Mouse (Mus musculus): ENCODE results near the gene Dip2a. TPM values are rescaled to one million over a fixed set of nuclear protein-coding genes. Genes with fewer than 3 reads are reported as not detected.

Gene Dip2a
- total RNA-seq, 1 experiment, result 9.0 TPM

- no peak for DNase-seq (ENCODE audit: low read depth, low spot score)
- no peak overlapping the region for H3K4me3 ChIP-seq (ENCODE audit: insufficient read depth in 1 of 2, low read depth in 1 of 2, low read length in 2 of 2, poor library complexity in 1 of 2, severe bottlenecking in 1 of 2)
- no peaks in the 10 kb centered on the region for H3K4me1 ChIP-seq (ENCODE audit: control insufficient read depth in 2 of 2, insufficient read depth in 2 of 2, low read length in 2 of 2, poor library complexity in 1 of 2)
- TF ChIP-seq MAFK (IDR thresholded peaks at IDR 0.05; ENCODE audit: insufficient read depth, low read depth, low read length), result no peak
- no peak for TF ChIP-seq ZNF384 (IDR thresholded peaks at IDR 0.05; ENCODE audit: low read depth, low read length)
- no peak for TF ChIP-seq ZC3H11A (IDR thresholded peaks at IDR 0.05; ENCODE audit: borderline replicate concordance, low read depth, low read length)
- no peak for TF ChIP-seq HCFC1 (IDR thresholded peaks at IDR 0.05; ENCODE audit: borderline replicate concordance, insufficient read depth, low read length)
- no peak for TF ChIP-seq CHD2 (IDR thresholded peaks at IDR 0.05; ENCODE audit: low read depth, low read length)
- peaks cover 1% of the 10 kb centered on the region; the same call in 1 of the 2 replicates for H3K36me3 ChIP-seq (ENCODE audit: control insufficient read depth, insufficient read depth, low read length, poor library complexity, severe bottlenecking)
- no peaks in the 10 kb centered on the region for H3K9me3 ChIP-seq (ENCODE audit: control insufficient read depth, insufficient read depth, low read depth, low read length)
- in situ Hi-C loops (cut with MboI; ENCODE audit: low sequenced_read_pairs in 2 of 2, unreplicated experiment in 2 of 2), result no loop called here
- no peak overlapping the region for H3K9ac ChIP-seq (ENCODE audit: insufficient read depth, low read depth, low read length, poor library complexity, severe bottlenecking)
- no peak overlapping the region for H3K27ac ChIP-seq (ENCODE audit: insufficient read depth, low read depth, low read length, poor library complexity, severe bottlenecking)
These were observed 133.0 kb downstream of the Dip2a start for GRCm38 (mm10) chr10:76212121-76212520.

- TF ChIP-seq HCFC1 (IDR thresholded peaks at IDR 0.05; ENCODE audit: borderline replicate concordance, insufficient read depth, low read length) (no peak), ZC3H11A (IDR thresholded peaks at IDR 0.05; ENCODE audit: borderline replicate concordance, low read depth, low read length) (no peak), ZNF384 (IDR thresholded peaks at IDR 0.05; ENCODE audit: low read depth, low read length) (no peak), MAFK (IDR thresholded peaks at IDR 0.05; ENCODE audit: insufficient read depth, low read depth, low read length) (no peak), CHD2 (IDR thresholded peaks at IDR 0.05; ENCODE audit: low read depth, low read length) (no peak)
- no peak overlapping the region for H3K27ac ChIP-seq (ENCODE audit: insufficient read depth, low read depth, low read length, poor library complexity, severe bottlenecking)
- in situ Hi-C loops (cut with MboI; ENCODE audit: low sequenced_read_pairs in 2 of 2, unreplicated experiment in 2 of 2), result no loop called here
- H3K9ac ChIP-seq (ENCODE audit: insufficient read depth, low read depth, low read length, poor library complexity, severe bottlenecking), result no peak overlapping the region
- H3K4me1 ChIP-seq (ENCODE audit: control insufficient read depth in 2 of 2, insufficient read depth in 2 of 2, low read length in 2 of 2, poor library complexity in 1 of 2), result no peaks in the 10 kb centered on the region
- no peaks in the 10 kb centered on the region; the same call in 1 of the 2 replicates for H3K36me3 ChIP-seq (ENCODE audit: control insufficient read depth, insufficient read depth, low read length, poor library complexity, severe bottlenecking)
- no peak overlapping the region for H3K4me3 ChIP-seq (ENCODE audit: insufficient read depth in 1 of 2, low read depth in 1 of 2, low read length in 2 of 2, poor library complexity in 1 of 2, severe bottlenecking in 1 of 2)
- DNase-seq (ENCODE audit: low read depth, low spot score), result no peak
- no peaks in the 10 kb centered on the region for H3K9me3 ChIP-seq (ENCODE audit: control insufficient read depth, insufficient read depth, low read depth, low read length)
These were observed 134.3 kb downstream of the Dip2a start for GRCm38 (mm10) chr10:76210806-76211205.

Other genes starting within 250 kb of the Dip2a start
- 7.1 and 11.0 TPM in 2 replicates for gene Slc5a4b, start 234.3 kb downstream of the Dip2a start, total RNA-seq (2012; rRNA removed)
- 0.18 TPM in 1 of 2 replicates, not detected in the other for gene Slc5a4a, start 197.8 kb downstream of the Dip2a start, total RNA-seq (2012; rRNA removed)
- gene Prmt2, start 107.4 kb downstream of the Dip2a start, total RNA-seq (2012; rRNA removed), result 15.1 and 21.5 TPM in 2 replicates
- not detected in 2 replicates for gene S100b, start 91.4 kb downstream of the Dip2a start, total RNA-seq (2012; rRNA removed)
- gene AC141477.1, start 95.2 kb upstream of the Dip2a start, total RNA-seq (2012; rRNA removed), result not detected in 2 replicates
- 107 and 142 TPM in 2 replicates for gene Pcnt, start 97.5 kb upstream of the Dip2a start, total RNA-seq (2012; rRNA removed)
- 0.32 and 0.36 TPM in 2 replicates for gene 2610028H24Rik, start 103.8 kb upstream of the Dip2a start, total RNA-seq (2012; rRNA removed)
- gene Mcm3ap, start 123.6 kb upstream of the Dip2a start, total RNA-seq (2012; rRNA removed), result 94.6 and 110 TPM in 2 replicates
- gene Ybey, start 123.8 kb upstream of the Dip2a start, total RNA-seq (2012; rRNA removed), result 3.6 and 4.6 TPM in 2 replicates
- 35.6 and 47.2 TPM in 2 replicates for gene Lss, start 186.3 kb upstream of the Dip2a start, total RNA-seq (2012; rRNA removed)
- gene Spatc1l, start 217.0 kb upstream of the Dip2a start, total RNA-seq (2012; rRNA removed), result not detected in 2 replicates
- 0.16 TPM in 1 of 2 replicates, not detected in the other for gene Ftcd, start 230.4 kb upstream of the Dip2a start, total RNA-seq (2012; rRNA removed)

All from ES-E14 (cell line).